Mouse (Mus musculus) T-helper 1 cell (primary cell): ENCODE results near the gene Cspg5.

Experiments used
- in situ Hi-C: fragments of 300-600 bp; cut with MboI, MseI; formaldehyde crosslinking; loops from one replicate; pipeline ENCODE4 v1.15.1; 2025; ENCODE audit warnings: high pct_unique_total_duplicates

Gene Cspg5

GRCm38 (mm10) chr9:110250776-110251175 lies 7.2 kb downstream of the Cspg5 start:
- in situ Hi-C loops, result no loop called here

- in situ Hi-C loops, result no loop called here
These were observed 11.9 kb downstream of the Cspg5 start for GRCm38 (mm10) chr9:110255407-110256019.

- in situ Hi-C loops, result no loop called here
These were observed 15.1 kb downstream of the Cspg5 start for GRCm38 (mm10) chr9:110258646-110259045.

GRCm38 (mm10) chr9:110259118-110259517 lies 15.5 kb downstream of the Cspg5 start:
- in situ Hi-C loops, result no loop called here

- in situ Hi-C loops, result no loop called here
These were observed 19.6 kb downstream of the Cspg5 start for GRCm38 (mm10) chr9:110263181-110263580.

GRCm38 (mm10) chr9:110264991-110265390 lies 21.4 kb downstream of the Cspg5 start:
- in situ Hi-C loops, result no loop called here

GRCm38 (mm10) chr9:110268416-110268815 lies 24.8 kb downstream of the Cspg5 start:
- in situ Hi-C loops, result no loop called here

- in situ Hi-C loops, result no loop called here
These were observed 28.7 kb downstream of the Cspg5 start for GRCm38 (mm10) chr9:110272330-110272729.

GRCm38 (mm10) chr9:110273507-110273906 lies 29.9 kb downstream of the Cspg5 start:
- in situ Hi-C loops, result no loop called here

GRCm38 (mm10) chr9:110275882-110276281 lies 32.3 kb downstream of the Cspg5 start:
- in situ Hi-C loops, result no loop called here

GRCm38 (mm10) chr9:110277431-110277881 lies 33.9 kb downstream of the Cspg5 start:
- in situ Hi-C loops, result no loop called here

- in situ Hi-C loops, result no loop called here
These were observed 40.6 kb downstream of the Cspg5 start for GRCm38 (mm10) chr9:110284075-110284697.

GRCm38 (mm10) chr9:110287321-110287924 lies 43.8 kb downstream of the Cspg5 start:
- in situ Hi-C loops, result no loop called here

- in situ Hi-C loops, result no loop called here
These were observed 49.7 kb downstream of the Cspg5 start for GRCm38 (mm10) chr9:110293254-110293718.

- in situ Hi-C loops, result no loop called here
These were observed 50.4 kb downstream of the Cspg5 start for GRCm38 (mm10) chr9:110293873-110294415.

- in situ Hi-C loops, result no loop called here
These were observed 51.2 kb downstream of the Cspg5 start for GRCm38 (mm10) chr9:110294786-110295185.

- in situ Hi-C loops, result no loop called here
These were observed 53.5 kb downstream of the Cspg5 start for GRCm38 (mm10) chr9:110296867-110297627.

- in situ Hi-C loops, result loop anchor here (10.0 kb wide), 2 partner anchors 1520 to 1970 kb away; partner anchors contain the start of genes Gpx1 and Ip6k2
These were observed 60.9 kb downstream of the Cspg5 start for GRCm38 (mm10) chr9:110304516-110304915.

GRCm38 (mm10) chr9:110304969-110305651 lies 61.5 kb downstream of the Cspg5 start, which contains the start of gene Elp6:
Gene Elp6, plus strand, starts transcription at chr9:110305173.
- in situ Hi-C loops, result loop anchor here (5.0 to 10.0 kb wide), 3 partner anchors 58 to 1970 kb away; partner anchors contain the start of genes Gpx1 and Ip6k2

GRCm38 (mm10) chr9:110306371-110306770 lies 62.8 kb downstream of the Cspg5 start:
- in situ Hi-C loops, result loop anchor here (5.0 to 10.0 kb wide), 3 partner anchors 59 to 1972 kb away; partner anchors contain the start of genes Gpx1 and Ip6k2
